Mouse (Mus musculus) forebrain, embryonic 11.5 days (tissue): ENCODE data around the gene Qdpr. TPM values are rescaled to one million over a fixed set of nuclear protein-coding genes. Genes with fewer than 3 reads are reported as not detected.

Source experiments
- ATAC-seq: fragments of 200-750 bp; cut with Nextera tagmentation; replicated peaks from 2 replicates; pipeline ENCODE4 v1.8.0; 2017; ENCODE audit warnings: moderate TSS enrichment; ENCODE audit not compliant: low FRiP score
- DNase-seq: peaks from one replicate; pipeline ENCODE4 v3.0.0-alpha.2; 2017; ENCODE audit warnings: low spot score
- H3K27ac ChIP-seq: fragments of 300-500 bp; sonication (generic); 2 replicates; pipeline ENCODE4 v1.5.1; 2014; ENCODE audit warnings: low read depth, low read length
- H3K27me3 ChIP-seq: fragments of 300-500 bp; sonication (generic); 2 replicates; pipeline ENCODE4 v1.6.1; 2014; ENCODE audit warnings: mild to moderate bottlenecking, low read length, mixed read lengths; ENCODE audit not compliant: control insufficient read depth, insufficient read depth
- H3K36me3 ChIP-seq: fragments of 300-500 bp; sonication (generic); 2 replicates; pipeline ENCODE4 v1.6.1; 2014; ENCODE audit warnings: mild to moderate bottlenecking, low read length, moderate library complexity, mixed read lengths; ENCODE audit not compliant: control insufficient read depth, insufficient read depth
- H3K4me1 ChIP-seq: fragments of 300-500 bp; sonication (generic); replicated peaks from 2 replicates; pipeline ENCODE4 v1.6.1; 2014; ENCODE audit warnings: low read length, mixed read lengths; ENCODE audit not compliant: control insufficient read depth, insufficient read depth
- H3K4me2 ChIP-seq: fragments of 300-500 bp; sonication (generic); 2 replicates; pipeline ENCODE4 v1.6.1; 2014; ENCODE audit warnings: low read depth, mild to moderate bottlenecking, low read length, moderate library complexity, mixed read lengths; ENCODE audit not compliant: severe bottlenecking
- H3K4me3 ChIP-seq: fragments of 300-500 bp; sonication (generic); 2 replicates; pipeline ENCODE4 v1.5.1; 2014; ENCODE audit warnings: low read depth, low read length
- H3K9ac ChIP-seq: fragments of 300-500 bp; sonication (generic); 2 replicates; pipeline ENCODE4 v1.6.1; 2014; ENCODE audit warnings: low read length
- H3K9me3 ChIP-seq: fragments of 300-500 bp; sonication (generic); 2 replicates; pipeline ENCODE4 v1.6.1; 2016; ENCODE audit warnings: low read length, mixed read lengths; ENCODE audit not compliant: control insufficient read depth
- WGBS: fragments of 180-500 bp; shearing (Covaris S2); extraction: QIAGEN DNeasy Blood & Tissue Kit; methylation state at CpG from one replicate; pipeline ENCODE4 v1.1.7; 2014; 5-methylcytosine and 5-hydroxymethylcytosine counted together
- polyA plus RNA-seq: library from polyadenylated mRNA; unstranded; fragments of >200 nt; fragmentation: Nextera tagmentation; extraction: Ambion mirVana; gene quantifications from 2 replicates; pipeline ENCODE4 v1.2.1, GENCODE M21; 2014

Gene Qdpr
- polyA plus RNA-seq, 1 experiment from 2014 or later = 97.3 TPM

DNA sequence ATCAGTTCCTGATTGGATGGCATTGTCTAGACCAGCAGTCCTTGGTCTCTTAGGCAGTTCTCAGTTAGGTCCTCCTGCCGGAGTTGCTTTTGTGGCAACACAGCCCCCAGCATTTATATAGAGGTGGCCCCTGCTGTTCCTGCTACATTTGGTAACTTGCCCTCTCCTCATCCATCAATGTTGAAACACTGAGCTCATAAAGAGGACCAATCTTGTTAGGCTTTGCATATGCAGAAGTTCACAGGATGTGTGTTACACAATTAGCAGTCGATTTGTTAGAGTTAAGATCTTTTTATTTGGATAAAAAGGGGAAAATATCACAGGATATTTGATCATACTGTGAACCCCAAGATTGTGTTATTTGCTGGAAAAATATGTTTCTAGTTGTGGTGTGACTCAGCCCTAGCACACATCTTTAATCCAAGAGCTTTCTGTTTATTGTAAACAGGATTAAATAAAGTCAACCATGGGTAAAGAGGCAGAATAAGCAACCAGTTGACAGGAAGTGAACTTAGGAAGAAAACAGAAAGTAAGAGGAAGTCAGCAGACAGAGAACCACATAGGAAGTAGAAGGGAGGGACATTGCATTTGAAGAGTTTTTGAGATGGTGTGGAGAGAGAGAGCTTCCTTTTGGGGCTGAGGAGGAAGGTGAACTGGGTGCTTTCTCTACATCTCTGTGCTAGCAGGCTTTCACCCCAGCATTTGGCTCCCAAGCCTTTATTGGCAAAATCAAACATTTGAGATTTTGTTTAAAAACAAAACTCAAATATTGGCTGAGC is 65.8 kb downstream of the Qdpr start:
- H3K9ac ChIP-seq = no peak overlapping the region
- no peak overlapping the region for H3K4me3 ChIP-seq
- H3K4me2 ChIP-seq = no peak overlapping the region
- no peaks in the 10 kb centered on the region for H3K27me3 ChIP-seq
- DNase-seq (no peak), ATAC-seq (no peak)
- no peaks in the 10 kb centered on the region for H3K4me1 ChIP-seq
- no peaks in the 10 kb centered on the region for H3K36me3 ChIP-seq
- H3K9me3 ChIP-seq = no peaks in the 10 kb centered on the region
- no peak overlapping the region for H3K27ac ChIP-seq
- WGBS = 91% methylated on average over 2 of the region's 2 CpGs

Other genes starting within 250 kb of the Qdpr start
- 0.39 TPM in 1 of 2 replicates, not detected in the other for gene Clrn2, start 3.5 kb upstream of the Qdpr start, polyA plus RNA-seq
- 85.0 and 86.3 TPM in 2 replicates for gene Lap3, start 43.1 kb upstream of the Qdpr start, polyA plus RNA-seq
- 266 and 285 TPM in 2 replicates for gene Med28, start 70.0 kb upstream of the Qdpr start, polyA plus RNA-seq
- 2.8 and 3.2 TPM in 2 replicates for gene Fam184b, start 189.4 kb upstream of the Qdpr start, polyA plus RNA-seq
- 86.3 and 101 TPM in 2 replicates for gene Ncapg, start 219.7 kb upstream of the Qdpr start, polyA plus RNA-seq